Mouse (Mus musculus): ENCODE measurements around the gene Tcf25.

- TF ChIP-seq POLR2A (IDR thresholded peaks at IDR 0.05; ENCODE audit: low read depth, low read length) (no peak), CTCF (IDR thresholded peaks at IDR 0.05; ENCODE audit: borderline replicate concordance, insufficient read depth, low read length) (no peak)
Measured at GRCm38 (mm10) chr8:123342253-123342652, 31.3 kb upstream of the Tcf25 start.
